Mouse (Mus musculus) CH12F3 (cell line): Measurements from ENCODE around the gene Zfp113.

ENCODE experiments used
- in situ Hi-C: fragments of 300-500 bp; cut with MboI; formaldehyde crosslinking; loops from 2 replicates; pipeline ENCODE4 v1.14.3; 2020; ENCODE audit warnings: low sequenced_read_pairs

Zfp113 gene

GRCm38 (mm10) chr5:138155443-138155976 lies at the start of gene Zfp113:
Zfp113 (minus strand) TSS chr5:138155744.
- in situ Hi-C loops: no loop called here

DNA sequence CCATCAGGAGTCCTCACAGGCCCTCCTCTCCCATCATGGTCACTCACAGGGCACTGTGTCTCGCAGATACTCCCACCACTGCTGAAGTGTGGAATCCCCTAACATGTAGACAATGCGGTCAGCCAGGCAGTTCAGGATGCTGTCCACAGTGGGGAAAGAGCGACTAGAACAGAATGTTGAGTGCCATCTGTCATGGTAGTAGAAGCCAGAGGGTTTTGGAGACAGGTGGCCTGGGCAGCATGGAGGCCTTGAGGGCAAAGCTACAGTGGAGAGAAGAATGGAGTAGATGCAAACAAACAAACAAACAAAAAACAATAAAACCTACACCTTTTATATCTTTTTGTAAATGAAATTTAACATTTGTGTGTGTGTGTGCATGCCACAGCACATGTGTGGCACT lies 46.5 kb upstream of the Zfp113 start:
- in situ Hi-C loops: no loop called here

- in situ Hi-C loops: no loop called here
Observed at GRCm38 (mm10) chr5:138199576-138199975, 44.0 kb upstream of the Zfp113 start.

DNA sequence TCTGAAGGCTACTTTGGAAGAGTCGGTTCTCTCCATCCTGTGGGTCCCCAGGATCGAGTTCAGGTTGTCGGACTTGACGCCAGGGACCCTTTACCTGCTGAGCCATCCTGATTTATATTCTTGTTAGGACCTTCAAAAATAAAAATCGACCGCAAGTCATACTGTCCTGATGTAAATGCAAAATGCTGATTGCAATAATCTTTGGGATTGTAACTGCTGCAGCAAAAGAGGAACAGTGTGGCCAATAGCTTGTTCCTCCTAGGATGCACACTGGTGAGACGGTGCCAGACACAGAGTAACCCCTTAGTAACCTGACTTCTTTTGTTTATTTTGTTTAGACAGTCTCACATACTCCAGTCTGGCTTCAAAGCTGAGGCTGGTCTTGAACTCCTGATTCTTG lies 39.9 kb upstream of the Zfp113 start:
- in situ Hi-C loops: no loop called here

DNA sequence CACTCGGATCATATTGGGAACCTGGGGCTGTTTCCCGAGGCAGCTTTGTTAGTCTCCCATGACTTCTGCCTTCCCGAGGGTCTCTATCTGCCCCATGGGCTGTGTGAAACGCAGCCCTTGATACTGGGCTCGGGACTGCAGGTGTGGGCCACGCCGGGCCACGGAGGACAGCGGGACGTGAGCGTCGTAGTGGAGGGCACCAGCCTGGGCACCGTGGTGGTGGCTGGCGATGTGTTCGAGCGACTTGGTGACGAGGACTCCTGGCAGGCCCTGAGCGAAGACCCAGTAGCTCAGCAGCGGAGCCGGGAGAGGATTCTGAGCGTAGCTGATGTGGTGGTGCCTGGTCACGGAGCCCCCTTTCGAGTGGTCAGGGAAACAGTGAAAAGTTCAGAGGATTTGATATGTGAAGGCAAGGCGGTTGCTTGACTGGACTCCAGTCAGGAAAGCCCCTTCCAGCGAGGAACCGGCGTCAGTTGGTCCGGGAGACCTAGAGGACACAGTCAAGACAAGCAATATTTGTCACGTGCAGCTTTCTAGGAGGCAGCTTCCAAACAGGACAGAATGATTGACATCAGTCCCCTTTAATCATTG lies 39.3 kb upstream of the Zfp113 start:
- in situ Hi-C loops: no loop called here

DNA sequence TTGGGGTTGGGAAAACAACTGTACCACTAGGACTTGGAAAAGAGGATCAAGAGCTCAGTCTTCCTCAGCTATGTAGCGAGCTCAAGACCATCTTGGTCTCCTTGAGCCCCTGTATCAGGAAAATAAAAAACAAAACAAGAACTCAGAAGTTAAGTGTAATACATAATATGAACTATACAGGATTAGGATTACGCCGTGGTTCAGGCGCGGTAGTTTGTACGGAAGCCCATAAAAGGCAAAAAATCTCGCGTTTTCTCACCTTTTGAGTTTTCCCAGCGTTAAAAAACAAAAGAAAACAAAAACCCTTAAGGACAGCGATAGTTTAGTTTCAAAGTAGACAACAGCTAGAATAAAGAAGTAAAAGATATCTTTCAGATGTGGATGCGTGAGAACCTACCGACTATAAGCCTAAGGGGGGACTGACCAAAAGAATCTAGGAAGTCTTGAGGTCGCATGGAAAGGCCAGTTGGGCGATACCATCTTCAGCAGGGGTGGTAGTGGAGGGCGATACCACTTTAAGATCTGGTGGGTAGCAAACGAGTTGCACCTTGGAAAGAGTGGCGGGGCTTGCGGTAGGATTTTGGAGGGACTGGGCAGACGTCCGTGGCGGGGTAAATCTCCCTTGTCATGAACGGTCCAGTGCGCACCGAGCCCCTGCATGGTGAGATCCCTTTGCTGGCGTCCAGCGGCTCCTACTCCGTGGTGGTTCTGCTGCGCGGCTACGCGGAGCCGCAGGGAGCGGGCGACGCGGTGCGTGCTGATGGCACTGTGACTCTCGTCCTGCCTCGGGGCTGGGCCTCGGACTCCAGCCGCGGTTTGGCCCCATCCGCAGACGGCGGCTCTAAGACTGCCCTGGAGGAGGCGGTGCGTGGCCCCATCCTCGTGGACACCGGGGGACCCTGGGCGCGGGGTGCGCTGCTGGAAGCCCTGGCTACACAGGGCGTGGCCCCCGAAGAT lies 38.5 kb upstream of the Zfp113 start, which contains the start of gene Mblac1:
Gene Mblac1, plus strand, starts transcription at position 544 of the 957 bp plus-strand sequence.
- in situ Hi-C loops: no loop called here

- in situ Hi-C loops: no loop called here
Observed at GRCm38 (mm10) chr5:138187661-138188306, 32.2 kb upstream of the Zfp113 start.

DNA sequence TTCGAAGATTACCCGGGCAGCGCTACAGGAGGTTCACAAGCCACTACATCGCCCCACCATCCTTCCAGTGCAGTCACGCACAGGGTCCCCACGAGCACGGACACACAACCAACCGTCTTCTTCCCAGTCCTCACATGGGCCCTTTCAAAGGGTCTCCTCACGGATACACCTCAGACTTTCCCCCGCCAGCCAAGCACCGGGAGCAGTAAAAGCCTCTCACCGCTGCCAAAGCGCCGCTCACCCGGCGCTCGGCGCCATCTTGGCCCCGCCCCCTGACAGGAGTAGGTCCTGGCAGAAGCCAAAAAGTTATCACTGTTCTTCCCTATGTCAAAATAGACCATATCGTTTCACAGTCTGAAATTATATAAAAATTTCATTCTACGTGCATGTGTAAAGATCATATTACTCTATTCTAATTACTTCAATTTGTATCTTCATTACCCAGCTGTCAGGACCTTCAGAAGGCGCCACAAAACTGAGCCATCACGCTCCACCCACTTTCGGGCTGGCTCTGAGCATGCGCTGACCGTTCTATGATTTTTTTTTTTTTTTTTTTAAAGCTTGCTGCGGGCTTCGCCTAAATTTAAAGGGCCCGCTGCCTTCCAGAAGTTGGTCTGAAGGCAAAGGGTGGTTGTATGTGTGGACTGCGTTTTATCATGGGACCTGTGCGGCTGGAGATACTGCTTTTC lies 31.6 kb upstream of the Zfp113 start, which contains the start of the genes Taf6 and Cnpy4:
Gene Taf6, minus strand, starts transcription at position 502 of the 689 bp plus-strand sequence.
Gene Cnpy4, plus strand, starts transcription at position 536 of the 689 bp plus-strand sequence.
- in situ Hi-C loops: no loop called here

GRCm38 (mm10) chr5:138173217-138173616 lies 17.7 kb upstream of the Zfp113 start:
- in situ Hi-C loops: no loop called here

- in situ Hi-C loops: no loop called here
Observed at GRCm38 (mm10) chr5:138171695-138172491, 16.3 kb upstream of the Zfp113 start, which contains the start of the genes Ap4m1 and Mcm7. Ap4m1 (plus strand) TSS chr5:138172002. Mcm7 (minus strand) TSS chr5:138172422.

- in situ Hi-C loops: no loop called here
Observed at GRCm38 (mm10) chr5:138170936-138171561, 15.5 kb upstream of the Zfp113 start.

DNA sequence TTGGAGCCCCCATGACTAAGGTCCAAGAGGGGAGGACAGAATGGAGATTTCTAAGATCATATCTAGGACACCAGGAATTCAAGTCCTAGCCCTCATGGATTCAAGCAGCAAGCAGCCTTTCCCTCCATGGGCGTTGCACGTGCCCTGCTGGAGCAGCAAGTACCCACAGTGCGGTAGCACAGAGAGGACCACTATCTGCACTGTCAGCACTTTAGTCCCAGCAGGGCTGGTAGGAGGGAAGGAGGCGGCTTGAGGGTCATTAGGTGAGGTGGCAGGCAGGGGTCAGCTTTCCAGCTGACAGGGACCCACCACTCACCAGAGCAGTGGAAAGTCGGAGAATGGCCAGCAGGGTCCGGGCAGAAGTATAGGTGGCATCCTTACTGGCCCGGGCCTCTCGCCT lies 10.1 kb upstream of the Zfp113 start:
- in situ Hi-C loops: no loop called here

GRCm38 (mm10) chr5:138163610-138164009 lies 8.1 kb upstream of the Zfp113 start:
- in situ Hi-C loops: no loop called here

GRCm38 (mm10) chr5:138163046-138163445 lies 7.5 kb upstream of the Zfp113 start:
- in situ Hi-C loops: no loop called here

GRCm38 (mm10) chr5:138160842-138161665 lies 5.5 kb upstream of the Zfp113 start, which contains the start of gene Cops6:
Cops6 (plus strand) TSS chr5:138161071.
- in situ Hi-C loops: no loop called here

DNA sequence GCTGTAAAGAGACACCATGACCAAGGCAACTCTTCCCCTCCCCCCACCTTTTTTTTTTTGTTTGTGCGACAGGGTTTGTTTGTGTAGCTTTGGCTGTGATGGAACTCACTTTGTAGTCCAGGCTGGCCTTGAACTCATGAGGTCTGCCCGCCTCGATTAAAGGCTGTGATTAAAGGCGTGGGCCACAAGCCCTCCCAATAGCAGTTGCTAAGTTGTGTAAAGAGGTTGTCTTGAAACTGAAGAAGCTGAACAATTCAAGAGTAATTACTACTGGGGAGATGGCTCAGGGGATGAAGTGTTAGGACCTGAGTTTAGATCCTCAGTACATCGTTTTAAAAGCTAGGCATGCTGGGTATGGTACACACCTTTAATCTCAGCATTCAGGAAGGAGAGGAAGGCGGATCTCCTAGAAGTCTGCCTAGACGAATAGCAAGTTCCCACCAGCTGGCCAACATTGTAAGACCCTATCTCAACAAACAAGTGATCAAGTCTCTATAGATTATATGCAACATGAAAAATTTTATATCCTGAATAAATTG lies 4.7 kb upstream of the Zfp113 start:
- in situ Hi-C loops: no loop called here

GRCm38 (mm10) chr5:138154390-138154789 lies 1.2 kb downstream of the Zfp113 start:
- in situ Hi-C loops: no loop called here

GRCm38 (mm10) chr5:138138585-138138984 lies 17.0 kb downstream of the Zfp113 start:
- in situ Hi-C loops: no loop called here
